Mouse (Mus musculus) cortical plate, adult 2 months (tissue): Measurements from ENCODE around the gene Pip5k1b.

Experiments
- CTCF ChIP-seq: fragments of 200-500 bp; IDR thresholded peaks from 2 replicates; pipeline ENCODE4 v1.5.1; 2011; ENCODE audit warnings: mild to moderate bottlenecking, control low read depth, low read length; ENCODE audit not compliant: insufficient read depth; ENCODE audit errors: extremely low read depth
- POLR2A ChIP-seq: fragments of 200-500 bp; IDR thresholded peaks from 2 replicates; pipeline ENCODE4 v1.6.1; 2011; ENCODE audit warnings: mild to moderate bottlenecking, low read length, control low read depth; ENCODE audit not compliant: insufficient read depth; ENCODE audit errors: extremely low read depth

DNA sequence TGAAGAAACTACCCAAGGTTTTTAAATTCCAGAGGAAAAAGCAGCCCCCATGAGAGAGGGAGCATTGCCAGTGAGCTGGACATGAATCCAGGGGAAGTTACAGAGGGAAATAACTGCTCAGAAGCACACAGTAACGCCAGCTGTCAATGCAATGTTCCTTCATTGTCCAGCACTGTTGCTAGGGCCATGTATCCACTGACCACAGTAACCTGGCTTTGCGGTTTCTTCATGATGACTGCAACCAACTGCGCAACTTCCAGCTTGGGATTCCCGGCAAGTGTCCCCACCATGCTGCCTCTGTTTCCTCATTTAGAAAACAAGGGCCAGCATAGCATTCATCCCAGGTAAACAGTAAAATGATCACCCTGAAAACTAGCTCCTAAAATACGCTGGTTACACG, 84.1 kb downstream of the Pip5k1b start:
- TF ChIP-seq POLR2A (no peak), CTCF (no peak)
